Mouse (Mus musculus): ENCODE results near the gene Tmem95.

- no peak for TF ChIP-seq CTCF (IDR thresholded peaks at IDR 0.05; ENCODE audit: control insufficient read depth, insufficient read depth, insufficient read length)
- TF ChIP-seq MYOD1 (IDR thresholded peaks at IDR 0.05; ENCODE audit: control insufficient read depth, insufficient read length, low read depth), result no peak
Measured at GRCm38 (mm10) chr11:69910177-69910576, 32.4 kb upstream of the Tmem95 start.
